9 mouse cellular contexts compared by ENCODE assay signal in the genomic region with DNA sequence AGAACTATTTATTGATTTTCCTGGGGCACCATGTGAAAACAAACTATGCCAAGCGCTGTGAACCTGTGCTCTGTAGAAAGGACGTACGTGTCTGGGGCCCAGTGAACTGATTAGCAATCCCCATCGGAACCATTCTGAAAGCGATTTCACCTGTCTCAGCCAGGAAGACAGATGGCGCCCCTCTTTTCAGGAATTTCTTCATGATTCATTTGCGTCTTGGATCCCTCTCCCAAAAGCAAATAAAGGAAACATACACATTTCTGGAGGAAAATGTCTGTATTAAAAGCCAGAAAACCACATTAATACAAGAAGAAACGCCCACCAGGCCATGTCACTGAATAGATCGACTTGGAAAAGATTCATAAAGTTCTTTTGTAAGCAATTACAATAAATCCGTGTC. TPM values are rescaled to one million over a fixed set of nuclear protein-coding genes. Genes with fewer than 3 reads are reported as not detected.
DNase-seq lines count a peak whose midpoint lies in the region; ATAC-seq and TF ChIP-seq lines count a peak whose summit lies in the region.
"Had no signal": no experiment of that assay in that cellular context is flagged by ENCODE, and none has a peak within 500 bp of the region (broad histone marks: within the 10 kb centered on the region; RNA-seq: fewer than 3 reads in every experiment).

No protein-coding gene starts in this region.

- H3K9me3 ChIP-seq in hindbrain, embryonic 10.5 days: no peaks in the 10 kb centered on the region
- no peaks in the 10 kb centered on the region for H3K9me3 ChIP-seq in hindbrain, embryonic 11.5 days (ENCODE audit: control insufficient read depth, low read length)
- no peaks in the 10 kb centered on the region for H3K9me3 ChIP-seq in forebrain, embryonic 15.5 days
- no peaks in the 10 kb centered on the region for H3K9me3 ChIP-seq in midbrain, embryonic 12.5 days

- peaks cover 19% of the 10 kb centered on the region for H3K4me1 ChIP-seq in hindbrain, embryonic 10.5 days (replicated peaks)
- no peaks in the 10 kb centered on the region for H3K4me1 ChIP-seq in hindbrain, embryonic 11.5 days (replicated peaks; ENCODE audit: control insufficient read depth, insufficient read depth, low read length)
- H3K4me1 ChIP-seq in forebrain, embryonic 15.5 days: peaks cover 12% of the 10 kb centered on the region
- 0 out of 2 replicates have a peak, but pooled peaks cover 3% of the 10 kb centered on the region for H3K4me1 ChIP-seq in midbrain, embryonic 12.5 days
- H3K4me1 ChIP-seq in thymus, adult 2 months (replicated peaks; ENCODE audit: control insufficient read depth, insufficient read depth, low read length): peaks cover 12% of the 10 kb centered on the region

- no peak for TF ChIP-seq CTCF in thymus, adult 2 months (IDR thresholded peaks at IDR 0.05; ENCODE audit: borderline replicate concordance, control insufficient read depth, extremely low read depth, insufficient read depth, low read length, poor library complexity)

- WGBS in hindbrain, embryonic 10.5 days: 34% methylated on average over 10 of the region's 10 CpGs
- 28% methylated on average over 10 of the region's 10 CpGs for WGBS in hindbrain, embryonic 11.5 days
- WGBS in forebrain, embryonic 15.5 days: 23% methylated on average over 10 of the region's 10 CpGs
- 34% methylated on average over 10 of the region's 10 CpGs for WGBS in midbrain, embryonic 12.5 days
- 77% methylated on average over 10 of the region's 10 CpGs for WGBS in thymus, adult 2 months

- H3K27me3 ChIP-seq in hindbrain, embryonic 10.5 days (ENCODE audit: insufficient read depth, poor library complexity, severe bottlenecking): peaks cover 42% of the 10 kb centered on the region
- H3K27me3 ChIP-seq in hindbrain, embryonic 11.5 days (ENCODE audit: control insufficient read depth, insufficient read depth, low read length): no peaks in the 10 kb centered on the region
- peaks cover 10% of the 10 kb centered on the region; the same call in 1 of the 2 replicates for H3K27me3 ChIP-seq in forebrain, embryonic 15.5 days
- peaks cover 30% of the 10 kb centered on the region for H3K27me3 ChIP-seq in midbrain, embryonic 12.5 days
- H3K27me3 ChIP-seq in thymus, adult 2 months (ENCODE audit: control insufficient read depth, insufficient read depth, low read length): peaks cover 6% of the 10 kb centered on the region; the same call in 1 of the 2 replicates

- no peak overlapping the region for H3K9ac ChIP-seq in hindbrain, embryonic 11.5 days (ENCODE audit: low read depth, low read length)
- peak overlapping the region; percentile 77; the same call in 1 of the 2 replicates for H3K9ac ChIP-seq in forebrain, embryonic 15.5 days (replicated peaks)
- H3K9ac ChIP-seq in midbrain, embryonic 12.5 days (replicated peaks): no peak overlapping the region

- H3K27ac ChIP-seq in hindbrain, embryonic 10.5 days: no peak overlapping the region
- H3K27ac ChIP-seq in hindbrain, embryonic 11.5 days (ENCODE audit: low read depth, low read length): no peak overlapping the region
- H3K27ac ChIP-seq in forebrain, embryonic 15.5 days (replicated peaks): no peak overlapping the region
- H3K27ac ChIP-seq in midbrain, embryonic 12.5 days (replicated peaks): no peak overlapping the region
- no peak overlapping the region for H3K27ac ChIP-seq in thymus, adult 2 months (ENCODE audit: control insufficient read depth, insufficient read depth, low read length)

- intact Hi-C loops in heart, postnatal 10 days (cut with DNase I): loop anchor here (2.0 to 5.0 kb wide), 2 partner anchors 182 to 264 kb away; no protein-coding TSS in a partner anchor

- no peak for TF ChIP-seq POLR2A in thymus, adult 2 months (IDR thresholded peaks at IDR 0.05; ENCODE audit: control insufficient read depth, extremely low read depth, insufficient read depth, low read length, poor library complexity)

- no peak for DNase-seq in hindbrain, embryonic 10.5 days (ENCODE audit: low spot score)
- DNase-seq in hindbrain, embryonic 11.5 days (ENCODE audit: low spot score): no peak
- DNase-seq in cerebellum, adult 9-10 months: peak; percentile 9
- no peak for DNase-seq in thymus, adult 2 months
- DNase-seq in kidney, adult 11 months: no peak
- no peak for DNase-seq in heart, postnatal 10 days
- DNase-seq: kidney, adult 9 months had no signal

- no peak overlapping the region; the same call in 1 of the 2 replicates for H3K4me2 ChIP-seq in hindbrain, embryonic 11.5 days (replicated peaks; ENCODE audit: low read depth, low read length)
- peak overlapping the region; percentile 65 for H3K4me2 ChIP-seq in forebrain, embryonic 15.5 days (replicated peaks)
- peak overlapping the region; percentile 65 for H3K4me2 ChIP-seq in midbrain, embryonic 12.5 days (replicated peaks)

- H3K36me3 ChIP-seq in hindbrain, embryonic 10.5 days: no peaks in the 10 kb centered on the region
- no peaks in the 10 kb centered on the region for H3K36me3 ChIP-seq in hindbrain, embryonic 11.5 days (ENCODE audit: control insufficient read depth, insufficient read depth, low read length)
- no peaks in the 10 kb centered on the region for H3K36me3 ChIP-seq in forebrain, embryonic 15.5 days
- no peaks in the 10 kb centered on the region for H3K36me3 ChIP-seq in midbrain, embryonic 12.5 days
- no peaks in the 10 kb centered on the region for H3K36me3 ChIP-seq in thymus, adult 2 months (ENCODE audit: control insufficient read depth, insufficient read depth, low read length)

- ATAC-seq in hindbrain, embryonic 11.5 days (ENCODE audit: low FRiP score): no peak
- no peak for ATAC-seq in forebrain, embryonic 15.5 days (replicated peaks)
- ATAC-seq in midbrain, embryonic 12.5 days (ENCODE audit: low FRiP score, low read depth): no peak

- H3K4me3 ChIP-seq in hindbrain, embryonic 10.5 days: 0 out of 2 replicates have a peak overlapping the region, but pooled peaks have one; percentile 74
- H3K4me3 ChIP-seq in hindbrain, embryonic 11.5 days (ENCODE audit: low read depth, low read length): no peak overlapping the region
- H3K4me3 ChIP-seq in forebrain, embryonic 15.5 days: peak overlapping the region; percentile 74
- H3K4me3 ChIP-seq in midbrain, embryonic 12.5 days: peak overlapping the region; percentile 72
- no peak overlapping the region for H3K4me3 ChIP-seq in thymus, adult 2 months (ENCODE audit: control insufficient read depth, insufficient read depth, low read length)

RNA-seq across cellular contexts. Expression of a gene that starts 1.8 kb away (rescaled TPM):
- polyA plus RNA-seq in hindbrain, embryonic 10.5 days (2016; fragmentation: Nextera tagmentation; extraction: Ambion mirVana): 4.4 and 6.3 TPM in 2 replicates
- 3.6 and 5.7 TPM in 2 replicates for polyA plus RNA-seq in hindbrain, embryonic 11.5 days (2014; fragmentation: Nextera tagmentation; extraction: Ambion mirVana)
- 36.0 and 36.9 TPM in 2 replicates for polyA plus RNA-seq in forebrain, embryonic 15.5 days (2015; fragmentation: Nextera tagmentation; extraction: Ambion mirVana)
- polyA plus RNA-seq in midbrain, embryonic 12.5 days (2016; fragmentation: Nextera tagmentation; extraction: Ambion mirVana): 12.4 and 14.3 TPM in 2 replicates
- polyA plus RNA-seq in thymus, adult 2 months (2012; rRNA removed): 14.1 and 22.0 TPM in 2 replicates
- 10 to 100 TPM; 15.9 to 16.6 TPM for total RNA-seq in heart, postnatal 10 days (2021)

RNA-seq across cellular contexts. Expression of a gene that starts 43.0 kb away (rescaled TPM):
- 1.9 and 3.5 TPM in 2 replicates for polyA plus RNA-seq in hindbrain, embryonic 10.5 days (2016; fragmentation: Nextera tagmentation; extraction: Ambion mirVana)
- polyA plus RNA-seq in hindbrain, embryonic 11.5 days (2014; fragmentation: Nextera tagmentation; extraction: Ambion mirVana): 0.66 and 1.2 TPM in 2 replicates
- 0.09 TPM in 1 of 2 replicates, not detected in the other for polyA plus RNA-seq in forebrain, embryonic 15.5 days (2015; fragmentation: Nextera tagmentation; extraction: Ambion mirVana)
- polyA plus RNA-seq in midbrain, embryonic 12.5 days (2016; fragmentation: Nextera tagmentation; extraction: Ambion mirVana): 0.11 and 0.17 TPM in 2 replicates
- polyA plus RNA-seq in thymus, adult 2 months (2012; rRNA removed): 8.3 and 10.3 TPM in 2 replicates
- total RNA-seq in heart, postnatal 10 days (2021): under 1 TPM; 0.07 to 0.20 TPM

Comparison
In these comparisons a context has a peak if more than half of its experiments do, and no peak if none do; other contexts are left out.
1. H3K4me3 ChIP-seq: peak in hindbrain, embryonic 10.5 days (single experiment), forebrain, embryonic 15.5 days (single experiment) and midbrain, embryonic 12.5 days (single experiment); none in hindbrain, embryonic 11.5 days (single experiment) and thymus, adult 2 months (single experiment).